Mouse (Mus musculus) frontal cortex, postnatal 36 days (tissue): ENCODE data around the gene Golga4.

Experiments used
- DNase-seq, 2 experiments: peaks; one replicate each; pipeline ENCODE4 v3.0.0; 2022; ENCODE audit warnings: low spot score in 2 of 2

The Golga4 gene

GRCm38 (mm10) chr9:118624146-118624545, 118.1 kb downstream of the Golga4 start:
- no peak for DNase-seq

- no peak for DNase-seq
Observed at GRCm38 (mm10) chr9:118629763-118630379, 123.8 kb downstream of the Golga4 start.
